8 mouse cellular contexts compared by ENCODE assay signal in the genomic region with DNA sequence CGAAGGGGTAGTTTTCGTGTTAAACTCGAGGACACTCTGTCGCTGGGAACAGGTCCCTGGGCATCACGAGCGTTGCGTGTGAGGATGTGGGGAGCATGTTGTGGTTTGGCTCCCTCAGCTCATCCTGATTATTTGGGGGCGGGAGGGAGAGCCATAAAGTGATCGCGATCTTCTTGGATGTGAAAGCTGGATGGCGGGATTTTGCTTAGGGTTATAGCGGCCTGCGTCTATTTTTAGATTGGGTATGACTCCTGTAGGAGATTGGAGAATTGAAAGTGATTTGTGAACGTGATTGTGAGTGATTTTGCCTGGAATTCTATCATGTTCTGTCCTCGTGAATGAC. TPM values are rescaled to one million over a fixed set of nuclear protein-coding genes. Genes with fewer than 3 reads are reported as not detected.
DNase-seq lines count a peak whose midpoint lies in the region; ATAC-seq lines count a peak whose summit lies in the region.

No protein-coding gene starts in this region.

- H3K9me3 ChIP-seq in heart, embryonic 16.5 days (replicated peaks; ENCODE audit: control insufficient read depth, low read length): 0 out of 2 replicates have a peak, but pooled peaks cover 2% of the 10 kb centered on the region
- H3K9me3 ChIP-seq in forebrain, embryonic 16.5 days (ENCODE audit: control insufficient read depth, low read length): no peaks in the 10 kb centered on the region
- no peaks in the 10 kb centered on the region for H3K9me3 ChIP-seq in midbrain, embryonic 11.5 days (ENCODE audit: control insufficient read depth, low read length)

- DNase-seq in heart, adult 9 months (ENCODE audit: low spot score in 2 of 2): no peak
- peak; percentile 63 for DNase-seq in MN1 (ENCODE audit: low spot score)
- DNase-seq in midbrain, embryonic 11.5 days (ENCODE audit: low spot score, missing footprints): no peak
- no peak for DNase-seq in thymus, postnatal 14 days
- no peak for DNase-seq in left cerebral cortex, adult 9 months (ENCODE audit: low spot score in 2 of 2)
- DNase-seq in testis, postnatal 10 days (ENCODE audit: low spot score): no peak

- H3K36me3 ChIP-seq in heart, embryonic 16.5 days (ENCODE audit: control insufficient read depth, insufficient read depth): peaks cover 13% of the 10 kb centered on the region
- peaks cover 7% of the 10 kb centered on the region for H3K36me3 ChIP-seq in forebrain, embryonic 16.5 days (ENCODE audit: control insufficient read depth, insufficient read depth)
- no peaks in the 10 kb centered on the region for H3K36me3 ChIP-seq in midbrain, embryonic 11.5 days (ENCODE audit: control insufficient read depth, insufficient read depth, low read length)

- H3K27ac ChIP-seq in heart, embryonic 16.5 days (ENCODE audit: low read length): peak overlapping the region; percentile 91
- H3K27ac ChIP-seq in forebrain, embryonic 16.5 days (ENCODE audit: low read length): peak overlapping the region; percentile 74
- H3K27ac ChIP-seq in midbrain, embryonic 11.5 days (ENCODE audit: low read depth, low read length): no peak overlapping the region; the same call in 1 of the 2 replicates

- peak overlapping the region; percentile 95 for H3K9ac ChIP-seq in heart, embryonic 16.5 days (ENCODE audit: low read length)
- H3K9ac ChIP-seq in forebrain, embryonic 16.5 days (replicated peaks; ENCODE audit: low read depth, low read length): peak overlapping the region; percentile 79
- H3K9ac ChIP-seq in midbrain, embryonic 11.5 days (ENCODE audit: low read length): peak overlapping the region; percentile 82

- H3K4me2 ChIP-seq in heart, embryonic 16.5 days (ENCODE audit: low read depth, low read length): peak overlapping the region; percentile 95
- peak overlapping the region; percentile 65 for H3K4me2 ChIP-seq in forebrain, embryonic 16.5 days (ENCODE audit: low read length)
- peak overlapping the region; percentile 63 for H3K4me2 ChIP-seq in midbrain, embryonic 11.5 days

- peak overlapping the region; percentile 89 for H3K4me3 ChIP-seq in heart, embryonic 16.5 days (ENCODE audit: low read length)
- H3K4me3 ChIP-seq in forebrain, embryonic 16.5 days (replicated peaks; ENCODE audit: low read length): peak overlapping the region; percentile 59
- peak overlapping the region; percentile 62 for H3K4me3 ChIP-seq in midbrain, embryonic 11.5 days (ENCODE audit: low read depth, low read length)

- H3K27me3 ChIP-seq in heart, embryonic 16.5 days (ENCODE audit: control insufficient read depth, insufficient read depth, low read length): no peaks in the 10 kb centered on the region
- H3K27me3 ChIP-seq in forebrain, embryonic 16.5 days (replicated peaks; ENCODE audit: control insufficient read depth, insufficient read depth, low read length): no peaks in the 10 kb centered on the region
- H3K27me3 ChIP-seq in midbrain, embryonic 11.5 days (ENCODE audit: control insufficient read depth, insufficient read depth, low read length): no peaks in the 10 kb centered on the region

- no peak; the same call in 1 of the 2 replicates for ATAC-seq in heart, embryonic 16.5 days (replicated peaks; ENCODE audit: extremely low read depth, insufficient read depth, low FRiP score)
- ATAC-seq in forebrain, embryonic 16.5 days: peak; percentile 26
- no peak; the same call in 1 of the 2 replicates for ATAC-seq in midbrain, embryonic 11.5 days (ENCODE audit: low FRiP score)

- H3K4me1 ChIP-seq in heart, embryonic 16.5 days (ENCODE audit: control insufficient read depth, insufficient read depth, low read length): peaks cover 5% of the 10 kb centered on the region; the same call in 1 of the 2 replicates
- H3K4me1 ChIP-seq in forebrain, embryonic 16.5 days (replicated peaks; ENCODE audit: control insufficient read depth, insufficient read depth, low read length): peaks cover 12% of the 10 kb centered on the region
- H3K4me1 ChIP-seq in midbrain, embryonic 11.5 days (ENCODE audit: control insufficient read depth, insufficient read depth, low read length): peaks cover 9% of the 10 kb centered on the region; the same call in 1 of the 2 replicates

- 3% methylated on average over 15 of the region's 15 CpGs for WGBS in heart, embryonic 16.5 days
- 5% methylated on average over 15 of the region's 15 CpGs for WGBS in forebrain, embryonic 16.5 days
- 8% methylated on average over 15 of the region's 15 CpGs for WGBS in midbrain, embryonic 11.5 days

RNA-seq across cellular contexts. Expression of a gene that starts 0.4 kb away (rescaled TPM):
- polyA plus RNA-seq in heart, embryonic 16.5 days (2015; fragmentation: Nextera tagmentation; extraction: Ambion mirVana): 11.2 and 13.3 TPM in 2 replicates
- 30.6 and 32.5 TPM in 2 replicates for polyA plus RNA-seq in forebrain, embryonic 16.5 days (2015; fragmentation: Nextera tagmentation; extraction: Ambion mirVana)
- polyA plus RNA-seq in midbrain, embryonic 11.5 days (2014; fragmentation: Nextera tagmentation; extraction: Ambion mirVana): 4.4 and 5.8 TPM in 2 replicates

RNA-seq across cellular contexts. Expression of a gene that starts 27.6 kb away (rescaled TPM):
- polyA plus RNA-seq in heart, embryonic 16.5 days (2015; fragmentation: Nextera tagmentation; extraction: Ambion mirVana): 75.3 and 76.0 TPM in 2 replicates
- 112 and 137 TPM in 2 replicates for polyA plus RNA-seq in forebrain, embryonic 16.5 days (2015; fragmentation: Nextera tagmentation; extraction: Ambion mirVana)
- 138 and 139 TPM in 2 replicates for polyA plus RNA-seq in midbrain, embryonic 11.5 days (2014; fragmentation: Nextera tagmentation; extraction: Ambion mirVana)

RNA-seq across cellular contexts. Expression of a gene that starts 31.8 kb away (rescaled TPM):
- polyA plus RNA-seq in heart, embryonic 16.5 days (2015; fragmentation: Nextera tagmentation; extraction: Ambion mirVana): 6.2 and 7.1 TPM in 2 replicates
- polyA plus RNA-seq in forebrain, embryonic 16.5 days (2015; fragmentation: Nextera tagmentation; extraction: Ambion mirVana): 20.6 and 22.1 TPM in 2 replicates
- polyA plus RNA-seq in midbrain, embryonic 11.5 days (2014; fragmentation: Nextera tagmentation; extraction: Ambion mirVana): 14.8 and 15.7 TPM in 2 replicates

RNA-seq across cellular contexts. Expression of a gene that starts 31.9 kb away (rescaled TPM):
- polyA plus RNA-seq in heart, embryonic 16.5 days (2015; fragmentation: Nextera tagmentation; extraction: Ambion mirVana): not detected in 2 replicates
- 2.5 and 3.3 TPM in 2 replicates for polyA plus RNA-seq in forebrain, embryonic 16.5 days (2015; fragmentation: Nextera tagmentation; extraction: Ambion mirVana)
- polyA plus RNA-seq in midbrain, embryonic 11.5 days (2014; fragmentation: Nextera tagmentation; extraction: Ambion mirVana): 1.2 and 2.4 TPM in 2 replicates

RNA-seq across cellular contexts. Expression of a gene that starts 47.4 kb away (rescaled TPM):
- 7.2 and 7.3 TPM in 2 replicates for polyA plus RNA-seq in heart, embryonic 16.5 days (2015; fragmentation: Nextera tagmentation; extraction: Ambion mirVana)
- polyA plus RNA-seq in forebrain, embryonic 16.5 days (2015; fragmentation: Nextera tagmentation; extraction: Ambion mirVana): 17.4 and 18.0 TPM in 2 replicates
- 16.6 and 18.1 TPM in 2 replicates for polyA plus RNA-seq in midbrain, embryonic 11.5 days (2014; fragmentation: Nextera tagmentation; extraction: Ambion mirVana)
